Mouse (Mus musculus) limb, embryonic 14.5 days (tissue): ENCODE data around the gene Pgpep1. TPM values are rescaled to one million over a fixed set of nuclear protein-coding genes. Genes with fewer than 3 reads are reported as not detected.
A peak's percentile ranks its signal among the peaks of the same experiment; 100 is the strongest.

Experiments
- ATAC-seq: fragments of 200-750 bp; cut with Nextera tagmentation; 2 replicates; pipeline ENCODE4 v1.8.0; 2017; ENCODE audit warnings: low read depth, moderate number of reproducible peaks, moderate TSS enrichment; ENCODE audit not compliant: low FRiP score
- DNase-seq: peaks from one replicate; pipeline ENCODE4 v3.0.0-alpha.2; 2015; ENCODE audit warnings: low spot score
- H3K27ac ChIP-seq: fragments of 300-500 bp; sonication (generic); replicated peaks from 2 replicates; pipeline ENCODE4 v1.5.1; 2014; ENCODE audit warnings: low read depth, mild to moderate bottlenecking, low read length, moderate library complexity, mixed read lengths
- H3K27me3 ChIP-seq: fragments of 300-500 bp; sonication (generic); 2 replicates; pipeline ENCODE4 v1.6.1; 2014; ENCODE audit warnings: low read length, mixed read lengths; ENCODE audit not compliant: control insufficient read depth, insufficient read depth
- H3K36me3 ChIP-seq: fragments of 300-500 bp; sonication (generic); 2 replicates; pipeline ENCODE4 v1.6.1; 2014; ENCODE audit warnings: mild to moderate bottlenecking, low read length, moderate library complexity, mixed read lengths; ENCODE audit not compliant: control insufficient read depth, insufficient read depth
- H3K4me1 ChIP-seq: fragments of 300-500 bp; sonication (generic); 2 replicates; pipeline ENCODE4 v1.6.1; 2014; ENCODE audit warnings: antibody characterized with exemption, low read length, mixed read lengths; ENCODE audit not compliant: control insufficient read depth, insufficient read depth
- H3K4me2 ChIP-seq: fragments of 300-500 bp; sonication (generic); replicated peaks from 2 replicates; pipeline ENCODE4 v1.6.1; 2014; ENCODE audit warnings: low read depth, mild to moderate bottlenecking, low read length, moderate library complexity; ENCODE audit not compliant: severe bottlenecking
- H3K4me3 ChIP-seq: fragments of 300-500 bp; sonication (generic); replicated peaks from 2 replicates; pipeline ENCODE4 v1.5.1; 2014; ENCODE audit warnings: low read length
- H3K9ac ChIP-seq: fragments of 300-500 bp; sonication (generic); 2 replicates; pipeline ENCODE4 v1.6.1; 2014; ENCODE audit warnings: mild to moderate bottlenecking, low read depth, low read length, moderate library complexity; ENCODE audit not compliant: severe bottlenecking
- H3K9me3 ChIP-seq: fragments of 300-500 bp; sonication (generic); 2 replicates; pipeline ENCODE4 v1.6.1; 2016; ENCODE audit warnings: low read length; ENCODE audit not compliant: control insufficient read depth
- POLR2A ChIP-seq: fragments of 200-500 bp; IDR thresholded peaks from 2 replicates; pipeline ENCODE4 v1.8.0; 2012; ENCODE audit warnings: inconsistent platforms, mild to moderate bottlenecking, moderate library complexity, borderline replicate concordance; ENCODE audit not compliant: insufficient read depth, insufficient read length; ENCODE audit errors: extremely low read depth
- WGBS: fragments of 180-500 bp; shearing (Covaris S2); extraction: QIAGEN DNeasy Blood & Tissue Kit; methylation state at CpG from one replicate; pipeline ENCODE4 v1.1.7; 2014; 5-methylcytosine and 5-hydroxymethylcytosine counted together
- polyA plus RNA-seq, 2 experiments: library from polyadenylated mRNA; depleted of rRNA in 1 of 2; stranded (reverse) in 1 of 2; unstranded in 1 of 2; fragments of >200 nt; fragmentation: Nextera tagmentation in 1 of 2; extraction: Ambion mirVana in 1 of 2; gene quantifications; 2 replicates each; pipeline versions ENCODE4 v1.2.1 to v1.2.3; 2012 to 2014

The Pgpep1 gene
- polyA plus RNA-seq, 2 experiments, result 47.6 to 64.1 TPM

DNA sequence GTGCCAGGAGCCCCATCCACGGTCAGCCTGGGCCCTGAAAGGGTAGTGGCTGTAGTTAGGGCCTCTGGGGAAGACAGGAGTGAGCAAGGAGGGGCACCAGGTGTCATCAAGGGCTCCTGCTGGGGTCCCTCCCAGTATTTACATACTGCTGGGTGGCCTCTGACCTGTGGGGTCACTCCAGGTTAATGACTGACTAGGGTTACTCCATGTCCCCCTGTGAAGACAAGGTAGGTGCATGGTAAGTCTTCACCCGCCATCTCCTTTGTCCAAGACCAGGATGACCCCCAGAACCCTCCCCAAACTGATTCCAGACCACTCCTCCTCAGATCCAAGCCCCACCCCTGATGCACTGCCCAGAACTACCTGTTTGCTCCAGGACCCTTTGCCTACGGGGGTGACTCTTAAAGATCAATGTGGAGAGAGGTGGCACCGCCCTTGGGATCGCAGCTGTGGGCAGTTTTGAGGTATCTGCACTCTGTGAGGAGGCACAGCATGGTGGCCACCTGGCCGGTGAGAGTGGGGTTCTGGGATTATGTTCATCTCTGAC is 27.8 kb downstream of the Pgpep1 start, which contains the start of gene Gdf15:
Gene Gdf15, minus strand, starts transcription at position 111 of the 547 bp plus-strand sequence.
- no peak for DNase-seq
- no peak within 1 kb of the TSS for H3K9ac ChIP-seq
- H3K4me3 ChIP-seq, result no peak within 1 kb of the TSS
- H3K4me2 ChIP-seq, result no peak within 1 kb of the TSS
- peaks cover 15% of the 10 kb centered on the region for H3K4me1 ChIP-seq
- TF ChIP-seq POLR2A, result no peak
- no peak within 1 kb of the TSS for H3K27ac ChIP-seq
- no peaks in the 10 kb centered on the region for H3K9me3 ChIP-seq
- ATAC-seq, result no peak
- 74% methylated on average over 6 of the region's 6 CpGs for WGBS
- H3K27me3 ChIP-seq, result peaks cover 6% of the 10 kb centered on the region; the same call in 1 of the 2 replicates
- H3K36me3 ChIP-seq, result no peaks in the 10 kb centered on the region

- H3K4me1 ChIP-seq, result peaks cover 15% of the 10 kb centered on the region
- peaks cover 6% of the 10 kb centered on the region; the same call in 1 of the 2 replicates for H3K27me3 ChIP-seq
- WGBS, result 16% methylated on average over 23 of the region's 24 CpGs
- no peak overlapping the region for H3K4me2 ChIP-seq
- ATAC-seq, result no peak
- TF ChIP-seq POLR2A, result no peak
- DNase-seq, result no peak
- H3K27ac ChIP-seq, result no peak overlapping the region
- H3K4me3 ChIP-seq, result no peak overlapping the region
- H3K9ac ChIP-seq, result no peak overlapping the region
- H3K9me3 ChIP-seq, result no peaks in the 10 kb centered on the region
- H3K36me3 ChIP-seq, result no peaks in the 10 kb centered on the region
Observed at GRCm38 (mm10) chr8:70631436-70631835, 28.8 kb downstream of the Pgpep1 start.

DNA sequence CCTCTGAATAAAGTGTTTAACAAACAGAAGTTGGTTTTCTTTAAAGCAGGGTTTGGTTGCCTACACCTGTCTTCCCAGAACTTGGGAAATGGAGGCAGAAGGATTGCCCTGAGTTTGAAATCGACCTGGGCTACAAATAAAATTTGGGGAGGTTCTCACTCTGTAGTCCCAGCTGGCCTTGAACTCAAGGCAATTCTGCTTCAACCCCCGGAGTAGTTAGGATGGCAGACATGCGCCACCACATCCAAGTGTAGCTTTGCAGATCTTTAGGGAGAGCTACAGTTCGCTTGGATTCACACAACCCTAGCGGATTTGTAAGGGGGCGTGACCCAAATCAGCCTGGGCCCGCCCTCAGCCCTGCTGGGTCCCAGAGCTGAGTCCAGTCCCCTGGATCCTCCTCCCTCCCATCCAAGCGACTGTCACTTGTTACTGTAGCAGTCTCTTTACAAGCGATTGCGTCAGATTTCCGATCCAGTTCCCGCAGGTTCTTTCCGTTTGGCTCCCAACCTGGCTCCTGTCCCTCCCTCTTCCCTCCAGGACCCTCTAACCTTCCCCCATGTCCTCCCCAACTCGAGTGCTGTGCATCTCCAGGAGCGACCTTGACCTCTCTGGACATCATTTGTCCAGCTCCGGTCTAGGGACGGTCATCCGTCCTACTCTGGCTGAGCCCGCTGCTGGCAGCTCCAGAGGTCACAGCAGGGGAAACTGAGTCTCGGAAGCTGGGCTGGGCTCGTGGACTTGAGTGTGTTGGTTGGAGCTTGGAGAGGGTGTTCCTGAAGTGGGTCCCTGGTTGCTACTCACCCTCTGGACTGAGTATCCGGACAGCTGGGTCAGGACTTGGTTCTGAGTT is 29.4 kb downstream of the Pgpep1 start:
- H3K36me3 ChIP-seq, result no peaks in the 10 kb centered on the region
- peak overlapping the region; percentile 72; the same call in 1 of the 2 replicates for H3K4me2 ChIP-seq
- H3K4me3 ChIP-seq, result no peak overlapping the region
- peaks cover 6% of the 10 kb centered on the region; the same call in 1 of the 2 replicates for H3K27me3 ChIP-seq
- 16% methylated on average over 22 of the region's 22 CpGs for WGBS
- TF ChIP-seq POLR2A, result no peak
- H3K9ac ChIP-seq, result no peak overlapping the region; the same call in 1 of the 2 replicates
- no peak overlapping the region for H3K27ac ChIP-seq
- ATAC-seq, result no peak
- H3K9me3 ChIP-seq, result no peaks in the 10 kb centered on the region
- no peak for DNase-seq
- H3K4me1 ChIP-seq, result peaks cover 15% of the 10 kb centered on the region

- Histone ChIP-seq H3K9ac (peak overlapping the region; percentile 51), H3K27me3 (peaks cover 6% of the 10 kb centered on the region; the same call in 1 of the 2 replicates), H3K9me3 (no peaks in the 10 kb centered on the region), H3K4me3 (peak overlapping the region; percentile 41), H3K27ac (no peak overlapping the region), H3K36me3 (no peaks in the 10 kb centered on the region), H3K4me1 (peaks cover 21% of the 10 kb centered on the region), H3K4me2 (peak overlapping the region; percentile 72)
- WGBS, result under 1% methylated on average over 46 of the region's 60 CpGs
- peak; percentile 87 for ATAC-seq
- DNase-seq, result peak; percentile 75
- no peak for TF ChIP-seq POLR2A
Observed at GRCm38 (mm10) chr8:70629574-70630531, 30.3 kb downstream of the Pgpep1 start.

GRCm38 (mm10) chr8:70628986-70629490 is 31.1 kb downstream of the Pgpep1 start:
- Histone ChIP-seq H3K4me2 (peak overlapping the region; percentile 72), H3K4me1 (peaks cover 17% of the 10 kb centered on the region), H3K4me3 (peak overlapping the region; percentile 41), H3K27me3 (peaks cover 6% of the 10 kb centered on the region; the same call in 1 of the 2 replicates), H3K36me3 (no peaks in the 10 kb centered on the region), H3K9ac (no peak overlapping the region), H3K27ac (no peak overlapping the region), H3K9me3 (no peaks in the 10 kb centered on the region)
- 54% methylated on average over 7 of the region's 7 CpGs for whole genome bisulfite sequencing
- DNase-seq, result no peak
- ATAC-seq, result no peak
- TF ChIP-seq POLR2A, result no peak
